Mouse (Mus musculus): ENCODE measurements at regions not wholly inside any gene's neighbourhood (a gene's known extent, or its start where the extent isn't known, plus 50 kb on each side); places are given as distances from the start of the nearest gene placed in this dataset.

- Histone ChIP-seq H3K27me3 (ENCODE audit: control insufficient read depth, insufficient read depth, low read length) (no peaks in the 10 kb centered on the region), H3K4me2 (ENCODE audit: low read depth, low read length) (no peak overlapping the region), H3K4me1 (ENCODE audit: control insufficient read depth, insufficient read depth, low read length) (no peaks in the 10 kb centered on the region), H3K36me3 (ENCODE audit: control insufficient read depth, insufficient read depth, low read length) (no peaks in the 10 kb centered on the region), H3K4me3 (ENCODE audit: low read depth, low read length) (no peak overlapping the region), H3K27ac (ENCODE audit: low read depth, low read length) (no peak overlapping the region), H3K9ac (replicated peaks; ENCODE audit: low read depth, low read length) (no peak overlapping the region), H3K9me3 (ENCODE audit: control insufficient read depth, low read length) (no peaks in the 10 kb centered on the region)
- 83% methylated on average over 4 of the region's 4 CpGs for WGBS
- no peak for ATAC-seq (ENCODE audit: low read depth)
Measured at GRCm38 (mm10) chr3:149284976-149285375, 294.6 kb upstream of the Adgrl2 start.

GRCm38 (mm10) chr3:149280807-149281789 lies 290.7 kb upstream of the Adgrl2 start:
- no peak overlapping the region for H3K4me2 ChIP-seq (ENCODE audit: low read depth, low read length)
- H3K36me3 ChIP-seq (ENCODE audit: control insufficient read depth, insufficient read depth, low read length): no peaks in the 10 kb centered on the region
- H3K4me1 ChIP-seq (ENCODE audit: control insufficient read depth, insufficient read depth, low read length): no peaks in the 10 kb centered on the region
- H3K27me3 ChIP-seq (ENCODE audit: control insufficient read depth, insufficient read depth, low read length): no peaks in the 10 kb centered on the region
- H3K27ac ChIP-seq (ENCODE audit: low read depth, low read length): no peak overlapping the region
- no peak overlapping the region for H3K9ac ChIP-seq (replicated peaks; ENCODE audit: low read depth, low read length)
- WGBS: 84% methylated on average over 9 of the region's 9 CpGs
- no peaks in the 10 kb centered on the region for H3K9me3 ChIP-seq (ENCODE audit: control insufficient read depth, low read length)
- no peak overlapping the region for H3K4me3 ChIP-seq (ENCODE audit: low read depth, low read length)
- ATAC-seq (ENCODE audit: low read depth): no peak

GRCm38 (mm10) chr3:149279338-149279737 lies 289.0 kb upstream of the Adgrl2 start:
- Histone ChIP-seq H3K9ac (replicated peaks; ENCODE audit: low read depth, low read length) (no peak overlapping the region), H3K27ac (ENCODE audit: low read depth, low read length) (no peak overlapping the region), H3K4me3 (ENCODE audit: low read depth, low read length) (no peak overlapping the region), H3K36me3 (ENCODE audit: control insufficient read depth, insufficient read depth, low read length) (no peaks in the 10 kb centered on the region), H3K4me2 (ENCODE audit: low read depth, low read length) (no peak overlapping the region), H3K9me3 (ENCODE audit: control insufficient read depth, low read length) (no peaks in the 10 kb centered on the region), H3K4me1 (ENCODE audit: control insufficient read depth, insufficient read depth, low read length) (no peaks in the 10 kb centered on the region), H3K27me3 (ENCODE audit: control insufficient read depth, insufficient read depth, low read length) (no peaks in the 10 kb centered on the region)
- WGBS: 63% methylated on average over 6 of the region's 6 CpGs
- no peak for ATAC-seq (ENCODE audit: low read depth)

GRCm38 (mm10) chr3:149277812-149278211 lies 287.5 kb upstream of the Adgrl2 start:
- 88% methylated on average over 3 of the region's 3 CpGs for WGBS
- no peak for ATAC-seq (ENCODE audit: low read depth)
- Histone ChIP-seq H3K36me3 (ENCODE audit: control insufficient read depth, insufficient read depth, low read length) (no peaks in the 10 kb centered on the region), H3K27me3 (ENCODE audit: control insufficient read depth, insufficient read depth, low read length) (no peaks in the 10 kb centered on the region), H3K4me1 (ENCODE audit: control insufficient read depth, insufficient read depth, low read length) (no peaks in the 10 kb centered on the region), H3K9ac (replicated peaks; ENCODE audit: low read depth, low read length) (no peak overlapping the region), H3K9me3 (ENCODE audit: control insufficient read depth, low read length) (no peaks in the 10 kb centered on the region), H3K27ac (ENCODE audit: low read depth, low read length) (no peak overlapping the region), H3K4me3 (ENCODE audit: low read depth, low read length) (no peak overlapping the region), H3K4me2 (ENCODE audit: low read depth, low read length) (no peak overlapping the region)

- no peaks in the 10 kb centered on the region for H3K9me3 ChIP-seq (ENCODE audit: control insufficient read depth, low read length)
- no peaks in the 10 kb centered on the region for H3K36me3 ChIP-seq (ENCODE audit: control insufficient read depth, insufficient read depth, low read length)
- H3K27me3 ChIP-seq (ENCODE audit: control insufficient read depth, insufficient read depth, low read length): no peaks in the 10 kb centered on the region
- ATAC-seq (ENCODE audit: low read depth): no peak
- H3K4me1 ChIP-seq (ENCODE audit: control insufficient read depth, insufficient read depth, low read length): no peaks in the 10 kb centered on the region
- WGBS: 73% methylated on average over 6 of the region's 6 CpGs
- H3K4me3 ChIP-seq (ENCODE audit: low read depth, low read length): no peak overlapping the region
- H3K9ac ChIP-seq (replicated peaks; ENCODE audit: low read depth, low read length): no peak overlapping the region
- no peak overlapping the region for H3K4me2 ChIP-seq (ENCODE audit: low read depth, low read length)
- H3K27ac ChIP-seq (ENCODE audit: low read depth, low read length): no peak overlapping the region
Measured at GRCm38 (mm10) chr3:149275478-149276132, 285.2 kb upstream of the Adgrl2 start.

- no peaks in the 10 kb centered on the region for H3K9me3 ChIP-seq (ENCODE audit: control insufficient read depth, low read length)
- H3K4me3 ChIP-seq (ENCODE audit: low read depth, low read length): no peak overlapping the region
- 80% methylated on average over 5 of the region's 5 CpGs for WGBS
- H3K27ac ChIP-seq (ENCODE audit: low read depth, low read length): no peak overlapping the region
- no peaks in the 10 kb centered on the region for H3K36me3 ChIP-seq (ENCODE audit: control insufficient read depth, insufficient read depth, low read length)
- no peak overlapping the region for H3K9ac ChIP-seq (replicated peaks; ENCODE audit: low read depth, low read length)
- no peak overlapping the region for H3K4me2 ChIP-seq (ENCODE audit: low read depth, low read length)
- ATAC-seq (ENCODE audit: low read depth): no peak
- H3K27me3 ChIP-seq (ENCODE audit: control insufficient read depth, insufficient read depth, low read length): no peaks in the 10 kb centered on the region
- H3K4me1 ChIP-seq (ENCODE audit: control insufficient read depth, insufficient read depth, low read length): no peaks in the 10 kb centered on the region
Measured at GRCm38 (mm10) chr3:149274987-149275386, 284.6 kb upstream of the Adgrl2 start.

- no peak for ATAC-seq (ENCODE audit: low read depth)
- no peaks in the 10 kb centered on the region for H3K27me3 ChIP-seq (ENCODE audit: control insufficient read depth, insufficient read depth, low read length)
- no peak overlapping the region for H3K27ac ChIP-seq (ENCODE audit: low read depth, low read length)
- H3K4me1 ChIP-seq (ENCODE audit: control insufficient read depth, insufficient read depth, low read length): no peaks in the 10 kb centered on the region
- H3K36me3 ChIP-seq (ENCODE audit: control insufficient read depth, insufficient read depth, low read length): no peaks in the 10 kb centered on the region
- no peak overlapping the region for H3K4me3 ChIP-seq (ENCODE audit: low read depth, low read length)
- WGBS: 61% methylated on average over 12 of the region's 12 CpGs
- H3K9ac ChIP-seq (replicated peaks; ENCODE audit: low read depth, low read length): no peak overlapping the region
- H3K4me2 ChIP-seq (ENCODE audit: low read depth, low read length): no peak overlapping the region
- no peaks in the 10 kb centered on the region for H3K9me3 ChIP-seq (ENCODE audit: control insufficient read depth, low read length)
Measured at GRCm38 (mm10) chr3:149273993-149274692, 283.8 kb upstream of the Adgrl2 start.

- no peak overlapping the region for H3K4me3 ChIP-seq (ENCODE audit: low read depth, low read length)
- H3K36me3 ChIP-seq (ENCODE audit: control insufficient read depth, insufficient read depth, low read length): no peaks in the 10 kb centered on the region
- H3K27ac ChIP-seq (ENCODE audit: low read depth, low read length): no peak overlapping the region
- ATAC-seq (ENCODE audit: low read depth): no peak
- no peaks in the 10 kb centered on the region for H3K9me3 ChIP-seq (ENCODE audit: control insufficient read depth, low read length)
- H3K27me3 ChIP-seq (ENCODE audit: control insufficient read depth, insufficient read depth, low read length): no peaks in the 10 kb centered on the region
- no peak overlapping the region for H3K4me2 ChIP-seq (ENCODE audit: low read depth, low read length)
- no peaks in the 10 kb centered on the region for H3K4me1 ChIP-seq (ENCODE audit: control insufficient read depth, insufficient read depth, low read length)
- no peak overlapping the region for H3K9ac ChIP-seq (replicated peaks; ENCODE audit: low read depth, low read length)
Measured at GRCm38 (mm10) chr3:149270459-149270858, 280.1 kb upstream of the Adgrl2 start.
